Mouse (Mus musculus) neutrophil, adult 59 days (primary cell): ENCODE data around the gene Slc25a53. TPM values are rescaled to one million over a fixed set of nuclear protein-coding genes. Genes with fewer than 3 reads are reported as not detected.

Source experiments
- total RNA-seq, 2 experiments: library from RNA; stranded (reverse); gene quantifications; 1 replicate in 1 of 2; 2 replicates in 1 of 2; pipeline ENCODE4 v1.2.4; 2023

Slc25a53 gene
- 10 to 100 TPM in 1 of 2 experiments, 1 to 10 TPM in 1; 2.6 to 11.0 TPM for total RNA-seq

DNA sequence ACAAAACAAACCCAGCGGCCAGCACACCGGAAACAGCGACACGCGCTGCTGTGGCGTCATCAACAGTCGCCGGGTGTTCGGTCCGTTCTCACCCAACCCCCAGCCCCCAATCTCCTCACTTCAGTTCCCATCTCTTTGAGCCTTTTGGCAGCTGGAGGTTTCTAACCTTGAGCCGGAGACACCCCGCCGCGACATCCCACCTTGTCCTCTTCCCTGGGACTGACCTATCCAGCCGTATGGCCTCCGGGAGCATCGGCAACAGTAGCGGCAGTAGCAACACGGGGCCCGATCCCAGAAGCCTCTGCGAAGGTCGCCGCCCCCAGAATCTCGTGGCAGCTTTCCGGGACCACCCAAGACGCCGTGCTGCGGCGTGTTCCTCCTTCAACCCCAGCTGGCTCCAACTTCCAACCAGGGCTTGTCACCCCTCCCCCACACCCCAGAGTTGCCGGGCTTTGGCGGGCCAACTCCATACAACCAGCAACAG lies at the start of gene Slc25a53:
TSS of gene Slc25a53 (minus strand) at position 303 of the 484 bp plus-strand sequence.

GRCm38 (mm10) chrX:137049425-137050225 lies 11.5 kb upstream of the Slc25a53 start, which contains the start of gene Fam199x:
TSS of gene Fam199x (plus strand) at chrX:137049594.

DNA sequence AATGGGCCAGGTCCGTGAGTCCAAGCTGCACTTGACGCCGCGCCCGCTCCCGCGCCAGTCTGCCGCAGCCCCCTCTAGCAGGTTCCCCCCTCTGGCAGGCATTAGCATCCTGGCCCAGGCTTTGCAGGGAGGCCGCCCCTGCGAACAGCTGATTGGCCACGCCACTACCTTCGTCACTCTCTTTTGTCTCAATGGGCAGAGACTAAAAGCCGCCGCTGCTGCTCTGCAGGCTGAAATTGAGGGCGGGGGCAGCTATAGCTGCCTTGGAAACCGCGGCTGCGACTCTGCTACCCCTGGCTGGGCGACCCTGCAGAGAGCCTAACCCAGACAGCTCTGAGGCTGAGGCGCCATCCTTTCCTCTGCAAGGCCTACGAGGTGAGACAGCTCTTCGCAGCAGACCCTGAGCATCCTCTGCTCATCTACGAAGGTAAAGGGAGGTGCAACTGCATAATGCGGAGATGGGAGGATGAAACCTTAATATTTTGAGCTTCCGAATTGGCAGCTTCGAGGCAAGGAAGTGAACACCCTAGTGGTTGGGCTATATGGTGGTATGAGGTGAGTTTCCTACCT lies 45.0 kb downstream of the Slc25a53 start, which contains the start of gene Zcchc18:
TSS of gene Zcchc18 (plus strand) at position 178 of the 570 bp plus-strand sequence.

DNA sequence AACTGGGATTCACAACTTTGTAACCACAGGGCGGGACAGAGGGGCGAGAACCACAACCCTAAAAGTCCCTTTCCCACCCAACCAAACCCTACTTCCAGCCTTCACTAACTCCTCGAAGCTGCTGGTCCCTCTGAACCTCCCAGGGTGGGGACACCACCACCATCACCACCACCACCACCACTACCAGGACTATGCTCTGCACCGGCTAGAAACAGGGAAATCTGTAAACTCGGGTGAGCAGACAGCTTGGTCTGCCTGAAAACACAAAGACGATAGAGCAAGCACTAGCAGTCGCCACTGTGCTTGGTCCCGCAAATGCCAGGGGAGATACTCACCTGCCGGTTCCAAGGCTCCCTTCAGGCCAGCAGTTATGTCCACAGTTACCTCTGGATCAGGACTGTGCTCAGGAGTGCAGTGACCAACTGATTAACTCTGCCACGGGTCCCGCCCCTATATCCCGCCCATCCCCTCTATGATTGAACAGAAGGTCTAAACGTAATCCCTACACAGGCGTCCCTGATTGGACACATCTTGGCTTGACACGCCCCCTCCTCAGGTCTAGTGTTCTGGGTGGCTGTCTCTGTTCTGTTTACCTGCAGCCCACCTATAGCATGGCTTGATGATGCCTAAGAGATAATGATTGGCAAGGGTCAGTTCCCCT lies 61.5 kb downstream of the Slc25a53 start, which contains the start of the genes Tmsb15l and Tmsb15b1:
TSS of gene Tmsb15l (minus strand) at position 446 of the 661 bp plus-strand sequence.
TSS of gene Tmsb15b1 (minus strand) at position 451 of the 661 bp plus-strand sequence.

GRCm38 (mm10) chrX:136975397-136975796 lies 62.7 kb downstream of the Slc25a53 start, which contains the start of gene Tmsb15b2:
TSS of gene Tmsb15b2 (minus strand) at chrX:136975497.

Other genes with a start within 250 kb of the Slc25a53 start
- gene Plp1, start 215.6 kb downstream of the Slc25a53 start, total RNA-seq: under 1 TPM; 0.24 TPM
- not detected for gene Rab9b, start 169.5 kb downstream of the Slc25a53 start, total RNA-seq
- not detected for gene H2bfm, start 111.0 kb downstream of the Slc25a53 start, total RNA-seq
- gene Tmsb15b2, start 62.8 kb downstream of the Slc25a53 start, total RNA-seq: 1 to 10 TPM; 2.6 to 7.0 TPM
- gene Tmsb15l, start 61.4 kb downstream of the Slc25a53 start, total RNA-seq: not detected
- 1 to 10 TPM in 1 of 2 experiments, not detected in 1; 3.3 TPM for gene Tmsb15b1, start 61.4 kb downstream of the Slc25a53 start, total RNA-seq
- under 1 TPM; 0.13 to 0.18 TPM for gene Zcchc18, start 45.1 kb downstream of the Slc25a53 start, total RNA-seq
- gene Fam199x, start 11.3 kb upstream of the Slc25a53 start, total RNA-seq: 1 to 10 TPM; 2.4 to 3.1 TPM
- not detected for gene Esx1, start 83.8 kb upstream of the Slc25a53 start, total RNA-seq